Mouse (Mus musculus): ENCODE results near the gene Xpc.

Gene Xpc

DNA sequence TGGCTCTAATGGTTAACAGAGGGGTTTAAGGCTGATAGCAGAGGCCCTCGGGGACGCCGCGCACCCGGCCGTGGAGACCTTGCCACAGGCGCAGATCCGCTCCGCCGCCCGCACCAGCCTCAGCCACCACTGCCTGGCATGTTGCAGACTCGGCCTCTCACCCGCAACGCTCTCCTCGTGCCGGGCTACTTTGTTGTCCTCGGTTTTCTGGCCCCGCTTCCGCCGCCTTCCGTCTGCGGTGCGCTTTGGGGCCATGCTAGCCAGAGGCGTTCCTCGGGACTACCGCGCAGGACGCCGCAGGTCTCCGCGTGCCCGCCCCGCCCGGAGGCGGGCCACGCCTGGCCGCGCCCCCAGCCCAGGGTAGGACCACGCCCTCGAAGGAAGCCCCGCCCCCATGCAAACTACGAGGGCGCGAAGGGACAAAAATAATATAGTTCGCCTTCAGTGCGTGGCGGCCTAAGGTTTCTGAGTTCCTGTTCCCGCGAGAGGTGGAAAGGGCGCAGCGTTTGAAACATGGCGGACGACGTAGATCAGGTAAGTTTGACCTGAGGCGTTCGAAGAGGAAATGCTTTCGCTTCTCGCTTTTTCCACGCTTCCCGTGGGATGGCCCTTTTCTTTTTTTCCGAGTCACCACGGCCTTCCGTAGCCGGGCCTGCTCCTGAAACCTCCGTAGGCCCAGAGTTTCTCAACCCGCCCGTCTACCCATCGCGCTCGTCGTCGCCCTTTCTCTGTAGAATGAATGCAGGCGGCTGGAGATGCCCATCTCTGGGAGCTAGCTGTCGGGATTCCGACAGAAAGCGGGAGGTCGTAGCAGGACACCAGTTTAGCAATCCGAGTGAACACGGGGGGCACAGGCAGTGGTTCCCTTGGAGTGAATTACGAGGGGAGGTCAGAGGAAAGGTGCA lies at the start of gene Xpc, which contains the start of gene Lsm3:
TSS of gene Xpc (minus strand) at position 344 of the 905 bp plus-strand sequence.
TSS of gene Lsm3 (plus strand) at position 384 of the 905 bp plus-strand sequence.
- peak; percentile 98 for DNase-seq

DNA sequence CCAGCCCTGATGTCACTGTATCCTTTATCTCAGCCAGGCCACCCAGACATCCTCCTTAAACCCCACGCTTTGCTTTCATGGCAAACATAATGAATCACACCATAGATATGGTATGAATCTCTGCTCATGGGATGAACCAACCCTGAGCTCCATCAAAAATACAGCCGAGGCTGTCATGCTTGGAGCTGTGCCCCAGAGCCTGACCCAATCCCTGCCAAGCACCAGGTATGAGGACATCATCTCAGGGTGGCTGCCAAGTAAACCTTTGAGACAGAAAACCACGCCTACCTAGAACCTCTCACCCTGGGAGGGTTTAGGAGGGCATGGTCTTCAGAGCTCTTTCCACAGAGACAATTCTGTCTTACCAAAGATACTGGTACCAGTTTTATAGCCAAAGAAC lies 47.3 kb upstream of the Xpc start:
- DNase-seq: no peak

DNA sequence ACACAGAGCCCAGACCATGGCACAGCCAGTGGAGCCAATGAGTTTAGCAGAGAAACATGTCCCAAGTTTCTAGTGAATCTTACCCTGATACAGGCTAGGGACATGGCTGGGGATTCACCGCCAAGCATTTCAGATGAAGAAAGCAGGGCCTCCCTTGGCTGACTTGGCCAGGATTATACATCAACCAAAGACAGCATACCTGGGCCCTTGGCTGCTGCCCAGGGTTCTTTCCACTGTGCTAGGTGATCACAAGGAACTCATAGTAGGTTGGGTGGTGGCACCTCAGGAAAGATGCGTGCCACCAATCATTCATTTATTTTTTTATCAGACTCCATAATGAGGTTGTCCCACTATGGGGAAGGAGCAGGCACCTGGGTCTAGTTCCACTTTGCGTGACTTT lies 44.5 kb upstream of the Xpc start:
- DNase-seq: no peak

DNA sequence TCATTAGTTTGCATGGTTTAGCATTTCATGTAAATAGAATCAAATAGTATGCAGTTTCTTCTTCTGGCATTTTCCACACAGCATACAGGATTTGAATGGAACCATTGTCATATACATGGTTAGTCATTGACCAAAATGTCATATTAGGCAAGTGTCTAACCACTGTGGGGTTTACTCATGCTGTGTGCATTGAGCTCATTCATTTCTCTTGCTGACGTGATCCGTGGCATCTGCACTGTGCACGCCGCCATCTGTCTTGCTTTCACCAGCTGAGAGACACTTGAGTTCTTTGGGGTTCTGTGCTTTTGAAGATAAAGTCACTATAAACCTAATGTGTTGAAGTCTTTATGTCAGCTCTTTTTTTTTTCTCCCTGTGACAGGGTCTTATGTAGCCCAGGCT lies 43.7 kb upstream of the Xpc start:
- no peak for DNase-seq

DNA sequence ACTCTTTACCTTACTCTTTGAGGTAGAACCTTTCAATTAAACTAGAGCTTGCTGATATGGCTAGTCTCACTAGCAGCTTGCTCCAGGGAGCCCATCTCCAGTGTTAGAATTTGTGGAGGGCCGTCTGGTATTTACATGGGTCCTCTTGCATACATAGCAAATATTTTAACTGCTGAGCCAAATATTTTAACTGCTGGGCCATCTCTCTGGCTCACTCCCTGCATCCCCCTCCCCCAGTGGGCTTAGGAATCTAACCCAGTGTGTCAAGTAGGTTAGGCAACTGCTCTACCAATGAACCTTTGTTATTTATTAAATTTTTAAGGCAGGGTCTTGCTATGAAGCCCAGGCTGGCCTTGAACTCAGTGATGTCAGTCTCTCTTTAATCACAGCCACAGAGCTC lies 42.9 kb upstream of the Xpc start:
- no peak for DNase-seq

DNA sequence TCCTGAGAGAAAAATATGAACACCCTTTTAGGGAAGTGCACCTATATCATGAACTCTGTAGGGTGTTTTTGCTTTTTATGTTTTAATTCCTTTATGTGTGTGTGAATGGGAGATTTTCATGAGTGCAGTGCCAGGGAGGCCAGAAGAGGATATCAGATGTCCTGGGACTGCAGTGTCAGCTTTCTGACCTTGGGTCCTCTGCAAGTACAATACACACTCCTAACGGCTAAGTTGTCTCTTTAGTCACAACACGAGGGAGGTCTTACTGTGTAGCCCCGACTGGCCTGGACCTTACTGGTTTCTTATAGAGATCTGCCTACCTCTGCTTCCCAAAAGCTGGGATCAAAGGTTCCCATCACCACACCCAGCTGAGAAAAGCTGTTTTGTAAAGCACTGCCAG lies 37.0 kb upstream of the Xpc start:
- DNase-seq: no peak

DNA sequence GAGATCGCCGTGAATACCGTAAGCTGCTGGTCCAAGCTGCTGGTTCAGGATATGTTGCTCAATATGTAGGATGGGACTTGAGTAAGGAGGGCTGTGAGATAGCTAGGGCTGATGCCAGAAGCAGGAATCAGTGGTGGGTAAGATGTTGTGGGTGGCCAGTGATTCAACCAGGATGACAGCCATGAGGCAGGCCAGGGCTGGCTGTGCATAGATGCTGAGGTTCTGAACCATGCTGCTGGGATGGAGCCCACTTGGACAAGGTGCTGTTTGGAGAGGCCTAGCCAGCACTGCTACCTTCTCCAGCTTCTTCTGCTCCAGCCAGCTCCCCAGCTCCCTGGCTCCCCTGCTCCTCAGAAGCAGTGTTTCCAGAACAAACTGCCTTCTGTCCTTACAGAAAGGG lies 36.0 kb upstream of the Xpc start:
- no peak for DNase-seq

DNA sequence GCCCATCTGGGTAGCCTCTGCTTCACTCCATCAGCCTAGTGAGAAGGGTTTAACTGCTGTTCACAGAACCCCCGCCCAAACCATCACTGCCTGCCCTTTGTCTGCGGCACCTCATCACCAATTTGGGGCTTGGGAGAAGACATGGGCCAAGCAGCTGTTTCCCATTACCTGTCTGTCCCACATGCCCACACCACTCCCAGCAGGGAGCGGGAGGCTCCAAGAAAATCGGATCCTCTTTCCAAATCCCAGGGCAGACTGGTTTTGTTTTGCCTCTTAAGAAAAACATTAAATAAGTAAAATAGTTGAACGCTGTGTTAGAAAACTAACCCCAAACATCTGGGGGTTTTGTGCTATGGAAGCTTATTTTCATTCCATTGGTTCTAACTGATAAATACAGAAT lies 33.9 kb upstream of the Xpc start:
- DNase-seq: peak; percentile 76

DNA sequence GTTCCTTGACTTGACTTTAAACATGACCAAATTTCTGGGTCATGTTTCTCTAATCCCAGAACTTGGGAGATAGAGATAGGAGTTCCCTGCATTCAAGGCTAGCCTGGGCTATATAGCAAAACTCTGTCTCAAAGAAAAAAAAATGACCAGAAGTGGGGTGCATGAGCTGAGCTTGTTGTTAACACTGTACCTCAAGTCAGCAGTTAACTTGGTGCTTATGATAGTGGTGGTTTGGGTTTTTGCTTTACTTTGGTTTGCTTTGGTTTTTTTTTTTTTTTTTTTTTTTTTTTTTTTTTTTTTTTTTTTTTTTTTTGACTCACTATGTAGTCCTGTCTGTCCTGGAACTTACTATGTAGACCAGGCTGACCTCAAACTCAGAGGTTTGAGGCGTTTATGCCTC lies 31.6 kb upstream of the Xpc start:
- DNase-seq: no peak

DNA sequence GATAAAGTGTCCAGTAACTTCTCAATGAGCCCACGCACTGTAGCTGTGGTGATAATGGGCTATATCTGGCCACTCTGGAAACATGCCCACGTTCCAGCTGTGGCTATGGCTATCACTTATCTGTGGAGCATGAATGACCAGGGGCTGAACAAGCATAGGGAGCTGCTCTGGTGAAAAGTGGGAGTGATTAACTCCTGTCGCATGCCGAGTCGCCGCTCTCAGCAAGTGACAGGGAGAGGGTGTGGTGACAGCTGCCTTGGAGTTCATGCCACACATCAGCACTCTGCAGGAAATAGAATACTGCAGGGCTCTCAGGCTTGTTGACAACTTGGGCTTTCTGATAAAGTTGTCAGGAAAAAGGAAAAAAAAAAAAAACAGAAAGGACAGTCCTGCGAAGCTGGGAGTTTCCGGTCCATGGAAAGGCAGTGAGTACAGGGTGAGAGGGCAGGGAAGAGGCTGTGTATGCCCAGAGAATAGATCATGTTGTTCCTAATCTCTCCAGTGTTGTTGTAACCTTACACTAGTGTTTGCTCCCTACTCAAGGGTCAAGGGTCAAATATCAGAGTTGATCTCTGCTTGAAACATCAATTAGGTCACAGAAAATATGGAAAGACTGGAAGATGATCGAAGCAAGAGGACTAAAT lies 30.7 kb upstream of the Xpc start:
- peak; percentile 17 for DNase-seq

DNA sequence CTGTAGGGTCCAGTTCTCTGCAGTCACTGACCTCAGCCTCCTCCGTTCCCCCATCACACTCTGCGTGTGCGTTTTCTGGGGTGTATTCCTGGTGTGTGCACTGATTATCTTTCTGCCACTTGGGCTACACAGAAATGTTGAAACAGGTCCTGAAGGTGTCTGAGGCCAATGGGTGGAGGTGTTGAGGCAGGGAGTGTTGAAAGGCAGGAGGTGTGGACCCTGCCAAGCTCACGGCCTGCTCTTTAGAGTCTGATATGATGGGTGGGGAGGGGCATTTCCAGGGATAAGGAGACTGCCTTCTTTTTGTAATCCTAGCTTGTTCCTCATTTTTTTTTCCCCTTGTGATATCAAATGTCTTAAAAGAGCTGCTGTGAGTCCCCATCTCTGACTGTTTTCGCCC lies 27.4 kb upstream of the Xpc start:
- no peak for DNase-seq

DNA sequence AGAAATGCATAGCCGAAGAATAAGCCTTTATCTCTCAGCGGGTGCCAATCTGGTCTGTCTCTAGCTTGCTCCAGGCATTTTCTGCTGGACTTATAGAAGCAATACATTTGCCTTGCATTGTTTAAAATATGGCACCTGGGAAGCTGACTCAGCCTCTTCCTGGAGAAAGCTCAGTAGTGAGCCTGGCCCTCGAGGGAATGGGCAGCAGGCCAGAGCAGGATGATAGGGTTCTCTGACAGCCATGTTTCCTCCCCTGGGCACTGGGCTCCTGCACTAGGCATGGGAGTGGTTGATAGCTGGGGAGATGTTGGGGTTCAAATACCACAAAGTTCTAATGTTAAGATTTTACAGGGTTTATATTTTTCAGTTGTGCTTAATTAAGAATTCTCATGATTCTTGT lies 25.6 kb upstream of the Xpc start:
- no peak for DNase-seq

DNA sequence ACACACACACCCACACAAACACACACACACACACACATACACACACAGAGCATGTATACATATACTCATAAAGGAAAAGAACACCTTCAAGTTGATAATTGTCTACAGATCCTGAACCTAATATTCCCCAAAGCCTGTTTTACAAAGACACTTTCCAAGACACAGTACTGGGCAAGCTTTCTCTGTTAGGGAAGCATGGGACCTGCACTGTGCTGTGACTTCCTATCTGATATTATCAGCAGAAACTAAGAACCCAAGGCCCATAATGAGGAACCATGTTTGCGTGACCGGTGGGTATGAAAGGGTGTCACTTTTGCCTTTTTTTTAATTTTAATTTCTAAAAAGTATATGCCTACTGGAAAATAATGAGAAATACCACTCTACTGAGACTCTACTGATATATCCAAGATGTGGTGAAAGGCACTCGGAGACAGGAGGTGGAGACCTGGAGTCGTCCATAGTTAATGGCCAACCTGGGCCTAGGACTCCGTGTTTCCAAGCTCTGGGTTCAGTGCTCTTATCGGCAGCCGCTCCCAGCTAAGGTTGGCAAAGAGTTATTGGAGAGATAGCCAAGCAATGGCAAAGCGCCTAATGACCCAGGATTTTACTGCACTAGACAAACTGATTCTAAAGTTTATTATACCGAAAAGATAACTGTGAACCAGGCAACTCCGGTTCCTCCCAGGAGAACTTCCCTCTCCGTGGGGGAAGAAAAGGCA lies 20.5 kb upstream of the Xpc start:
- DNase-seq: no peak

DNA sequence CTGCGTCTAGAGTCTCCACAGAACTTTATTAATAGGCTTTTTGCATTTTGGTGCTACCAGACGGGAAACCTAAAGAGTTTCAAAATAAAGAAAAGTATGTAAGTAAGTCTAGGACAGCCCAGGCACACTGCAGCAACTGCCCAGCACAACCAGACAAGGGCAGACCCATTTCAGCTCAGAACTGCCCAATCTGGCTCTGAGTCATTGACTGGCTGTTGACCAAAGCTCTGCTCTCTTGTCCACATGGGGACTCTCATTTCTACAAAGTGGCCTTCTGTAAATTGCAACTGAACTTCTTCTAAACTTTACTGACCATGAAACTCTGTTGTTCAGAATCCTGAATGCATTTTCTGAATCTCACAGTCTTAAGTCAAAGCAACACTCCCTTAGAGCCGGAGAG lies 19.5 kb upstream of the Xpc start:
- DNase-seq: no peak

DNA sequence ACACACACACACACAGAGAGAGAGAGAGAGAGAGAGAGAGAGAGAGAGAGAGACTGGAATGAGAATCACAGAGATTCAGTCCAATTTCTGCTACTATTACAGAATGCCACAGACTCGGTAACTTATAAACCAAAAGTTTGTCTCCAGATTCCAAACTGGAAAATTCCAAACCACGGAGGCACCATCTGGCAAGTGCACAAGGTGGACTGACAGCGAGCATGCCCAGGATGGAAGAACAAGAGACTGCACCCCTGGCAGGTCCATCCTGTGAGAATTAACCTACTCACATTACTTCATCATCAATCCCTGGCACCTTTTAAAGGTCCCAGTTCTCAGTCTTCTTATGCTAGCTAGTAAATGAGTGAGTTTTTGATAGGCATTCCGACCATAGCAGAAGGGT lies 18.6 kb upstream of the Xpc start:
- DNase-seq: no peak

DNA sequence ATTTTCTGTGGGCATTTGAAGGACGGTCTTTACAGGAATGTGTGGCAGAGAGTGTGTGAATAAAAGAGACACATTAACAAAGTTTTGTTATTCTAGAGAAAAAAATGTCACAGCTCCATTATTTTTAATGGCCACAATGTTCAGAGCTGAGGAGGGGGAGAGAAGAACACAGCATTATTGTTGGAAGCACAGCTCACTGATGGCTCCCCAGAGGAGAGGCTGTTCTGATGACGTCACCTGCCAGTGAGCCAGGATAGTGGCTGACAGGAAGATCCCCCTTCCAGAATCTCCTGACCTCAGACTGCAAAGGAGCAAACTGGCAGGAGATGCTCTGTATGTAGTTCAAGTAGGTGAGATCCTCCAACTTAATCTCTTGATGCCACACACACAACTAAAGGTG lies 18.1 kb upstream of the Xpc start:
- DNase-seq: no peak

DNA sequence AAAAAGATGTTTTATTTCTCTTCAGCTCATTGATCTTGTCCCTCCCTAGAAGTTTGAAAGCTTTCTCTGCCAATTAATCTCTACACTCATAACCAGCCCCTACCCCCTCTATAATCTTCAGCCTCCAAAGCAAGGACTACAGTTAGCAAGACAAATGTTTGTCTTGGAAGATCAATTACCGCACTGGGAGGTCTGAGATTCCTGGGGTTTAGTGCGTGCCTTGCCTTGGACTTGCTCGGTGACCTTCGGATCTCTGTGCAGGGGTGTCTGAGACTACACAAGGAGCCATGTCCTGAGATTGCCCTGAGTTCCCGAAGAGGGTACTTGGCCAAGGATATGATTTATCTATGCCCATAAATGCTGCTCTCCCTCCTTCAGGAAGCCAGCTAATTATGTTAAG lies 17.7 kb upstream of the Xpc start:
- no peak for DNase-seq

DNA sequence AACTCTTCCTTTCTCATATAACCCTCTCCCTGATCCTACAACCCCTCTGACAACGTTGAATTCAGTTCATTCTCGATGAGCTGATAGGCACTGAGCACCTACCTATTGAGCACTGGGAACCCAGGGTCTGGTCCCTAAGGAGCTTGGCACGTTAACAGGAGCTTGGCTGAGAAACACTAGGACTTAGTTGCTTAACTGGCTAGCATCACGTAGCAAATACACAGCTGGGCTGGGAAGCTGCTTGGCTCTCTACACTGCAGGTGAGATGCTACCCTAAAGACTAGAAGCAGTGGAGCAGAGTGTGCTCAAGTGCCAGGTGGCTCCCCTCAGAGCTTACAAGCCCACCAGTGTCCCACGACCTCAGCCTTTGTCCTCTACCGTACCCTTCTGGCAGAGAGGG lies 17.0 kb upstream of the Xpc start:
- DNase-seq: no peak

DNA sequence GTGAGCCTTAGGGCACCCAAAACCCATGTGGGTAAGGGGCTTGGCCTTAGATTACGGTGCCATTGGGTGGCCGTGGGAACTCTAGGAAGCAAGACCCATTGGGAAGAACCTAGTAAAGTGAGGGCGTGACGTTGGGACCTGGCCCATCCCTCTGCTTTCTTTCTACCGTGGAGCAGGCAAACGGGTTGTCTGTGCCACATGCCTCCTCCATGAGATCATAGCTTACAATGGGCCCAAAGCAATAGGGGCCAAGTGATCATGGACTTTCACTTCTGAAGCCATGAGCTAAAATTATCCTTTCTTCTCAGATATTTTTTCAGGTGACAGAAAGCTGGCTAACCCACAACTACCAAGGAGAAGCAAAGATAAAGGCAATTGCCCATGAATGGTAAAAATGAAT lies 15.6 kb upstream of the Xpc start:
- no peak for DNase-seq

DNA sequence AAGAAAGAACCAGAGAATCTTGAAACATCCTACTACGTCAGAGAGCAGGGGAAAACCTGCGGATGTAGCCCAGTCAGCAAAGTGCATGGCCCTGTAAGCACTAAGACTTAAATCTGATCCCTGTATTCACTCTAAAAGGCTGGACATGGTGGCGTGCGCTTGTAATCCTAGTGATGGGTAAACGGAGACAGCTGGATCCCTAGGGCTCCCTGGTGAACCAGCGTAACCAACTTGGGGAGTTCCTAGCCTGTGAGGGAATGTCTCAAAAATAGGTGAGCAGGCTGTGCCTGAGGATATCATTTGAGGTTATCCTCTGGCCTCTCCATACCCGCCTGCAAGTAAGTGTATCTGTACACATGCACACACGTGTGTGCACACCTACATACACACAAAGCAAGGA lies 15.0 kb upstream of the Xpc start:
- no peak for DNase-seq

DNA sequence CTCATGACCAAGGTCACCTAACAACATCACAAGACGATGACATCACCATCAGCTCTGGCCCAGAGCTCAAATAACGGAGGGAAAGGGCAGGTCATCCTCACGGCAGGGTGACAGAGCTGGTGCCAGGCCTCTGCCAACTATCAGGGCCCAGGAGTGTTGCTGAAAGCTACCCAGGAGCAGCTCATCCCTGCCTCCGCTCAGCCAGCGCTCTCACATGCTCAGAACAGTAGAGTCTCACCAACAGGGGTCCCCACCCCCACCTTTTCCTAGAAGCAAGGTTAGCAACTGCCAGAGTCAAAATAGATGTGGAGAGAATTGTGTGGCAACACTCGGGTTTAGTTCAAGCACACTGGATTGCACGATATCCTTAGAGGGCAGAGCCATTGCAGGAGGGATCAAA lies 12.6 kb upstream of the Xpc start:
- DNase-seq: no peak

DNA sequence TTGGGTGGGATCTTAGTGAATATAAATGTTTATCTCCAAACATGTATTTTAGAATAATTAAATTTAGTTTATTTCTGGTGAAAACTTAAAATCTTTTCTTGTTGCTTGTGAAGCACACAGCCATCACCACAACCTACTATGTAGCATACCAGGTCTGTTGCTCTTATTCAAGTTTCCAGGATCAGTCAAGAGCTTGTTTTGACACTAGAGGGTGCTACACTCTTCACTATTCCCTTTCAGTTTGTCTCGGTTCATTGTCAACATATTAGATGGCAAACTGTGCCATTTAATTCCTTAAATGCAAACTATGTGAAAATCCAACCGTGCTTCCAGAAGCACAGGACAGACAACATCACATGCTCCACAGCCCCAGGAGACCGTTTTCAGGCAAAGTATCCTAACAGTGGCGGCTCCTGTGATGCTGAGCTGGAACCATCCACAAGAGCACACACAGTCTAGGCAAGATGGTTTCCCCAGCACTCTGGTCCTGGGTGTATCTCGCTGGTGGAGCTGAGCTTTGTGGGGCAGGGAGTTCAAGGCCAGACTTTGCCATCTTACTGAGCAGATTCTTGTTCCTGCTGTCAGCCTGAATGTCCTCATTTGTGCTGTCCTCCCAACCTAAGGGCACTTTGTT lies 11.7 kb upstream of the Xpc start:
- no peak for DNase-seq

DNA sequence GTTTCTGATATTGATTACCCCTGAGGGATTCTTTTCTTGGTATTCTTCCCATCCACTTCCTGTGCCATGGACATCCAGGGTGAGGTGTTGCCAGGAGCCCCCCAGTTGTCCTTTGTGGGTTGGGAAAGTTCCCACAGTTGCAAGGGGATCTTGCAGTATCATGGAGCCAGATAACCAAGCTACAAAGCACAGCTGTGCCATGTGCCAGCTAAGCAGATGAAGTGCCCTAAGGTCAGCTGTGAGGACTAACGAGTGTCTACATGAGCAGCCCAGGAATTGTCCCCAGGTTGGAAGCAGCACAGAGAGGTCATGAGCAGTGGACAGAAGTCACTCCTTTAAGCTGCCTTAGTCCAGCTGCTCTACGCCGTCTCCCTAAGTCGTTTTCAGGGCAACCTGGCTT lies 9.9 kb upstream of the Xpc start:
- DNase-seq: no peak

DNA sequence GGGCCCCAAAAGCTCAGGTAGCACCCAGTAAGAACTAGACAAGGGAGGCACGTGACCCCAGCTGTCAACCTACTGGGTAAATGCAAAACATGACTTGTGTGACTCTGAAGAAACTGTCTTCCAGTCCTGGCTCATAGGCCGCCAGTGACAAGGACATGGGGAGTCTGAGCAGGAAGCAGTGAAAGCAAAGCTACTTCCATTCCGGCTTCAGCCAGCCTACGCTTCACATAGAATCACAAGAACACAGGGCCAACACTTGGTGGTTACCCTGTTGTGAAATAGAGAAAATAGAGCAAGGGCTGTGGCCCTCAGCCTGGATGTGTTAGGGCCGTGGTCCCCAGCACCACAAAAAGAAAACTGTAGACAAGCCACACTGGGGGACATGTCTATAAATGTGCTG lies 7.1 kb upstream of the Xpc start:
- no peak for DNase-seq

All from lung, postnatal 14 days (tissue).